Mouse (Mus musculus) Patski (cell line): ENCODE results near the gene Gm7102. TPM values are rescaled to one million over a fixed set of nuclear protein-coding genes. Genes with fewer than 3 reads are reported as not detected.
"Not testable (repeated sequence)": the region's sequence is repeated elsewhere in the genome, so short reads cannot be mapped to it uniquely, and the experiment has no call there.

Source experiments
- ATAC-seq: fragments of 100-300 bp; one replicate; pipeline ENCODE4 v1.8.0; 2021
- CTCF ChIA-PET: fragments of 350-600 bp; sonication (Branson Sonifier 250); formaldehyde crosslinking; loops from one replicate; lab custom pipeline; 2022; ENCODE audit warnings: inconsistent platforms; lab: Charles Lee
- POLR2A ChIA-PET: fragments of 350-600 bp; sonication (Branson Sonifier 250); formaldehyde crosslinking; loops from one replicate; lab custom pipeline; 2022; ENCODE audit warnings: antibody characterized with exemption, inconsistent platforms; lab: Charles Lee
- DNase-seq: peaks from one replicate; pipeline ENCODE4 v3.0.0-alpha.2; 2011; ENCODE audit warnings: low read depth, low spot score
- H3K27me3 ChIP-seq: fragments of 371-371 bp; one replicate; pipeline ENCODE4 v1.5.1; 2021
- CTCF ChIP-seq: fragments of 100-300 bp; IDR thresholded peaks from one replicate; pipeline ENCODE4 v1.5.1; 2021
- in situ Hi-C: fragments of 300-500 bp; cut with MboI; formaldehyde crosslinking; loops from 3 replicates; pipeline ENCODE4 v1.11.1; 2018; ENCODE audit warnings: low pct_unique_long_range_greater_than_20kb, mixed read lengths
- polyA plus RNA-seq: library from polyadenylated mRNA; unstranded; gene quantifications from one replicate; pipeline ENCODE4 v1.2.3, GENCODE M21; 2021

Gm7102 gene
- polyA plus RNA-seq, result 0.32 TPM

- CTCF ChIA-PET, result no interaction called here
- in situ Hi-C loops, result no loop called here
- no peak for DNase-seq
Measured at GRCm38 (mm10) chr19:61175756-61176324, at the start of gene Gm7102. Gene Gm7102 (minus strand): TSS chr19:61176309.

GRCm38 (mm10) chr19:61224678-61225525 is 48.8 kb upstream of the Gm7102 start:
- TF ChIP-seq CTCF, result no peak
- ATAC-seq, result no peak
- ChIA-PET POLR2A (no interaction called here), CTCF (no interaction called here)
- in situ Hi-C loops, result no loop called here
- peaks cover 9% of the 10 kb centered on the region for H3K27me3 ChIP-seq
- no peak for DNase-seq

More at GRCm38 (mm10) chr19:61175756-61176324, at the start of gene Gm7102:
- no peak for ATAC-seq
- POLR2A ChIA-PET, result no interaction called here
- TF ChIP-seq CTCF, result no peak
- H3K27me3 ChIP-seq, result no peaks in the 10 kb centered on the region

- peak; percentile 71 for DNase-seq
- no peak for ATAC-seq
- TF ChIP-seq CTCF, result no peak
- ChIA-PET CTCF (no interaction called here), POLR2A (no interaction called here)
- H3K27me3 ChIP-seq, result peaks cover 10% of the 10 kb centered on the region
- in situ Hi-C loops, result no loop called here
Measured at GRCm38 (mm10) chr19:61223706-61224328, 47.7 kb upstream of the Gm7102 start.

- in situ Hi-C loops, DNase-seq: not testable (repeated sequence)
Measured at GRCm38 (mm10) chr19:61207506-61207905, 31.4 kb upstream of the Gm7102 start.

GRCm38 (mm10) chr19:61199836-61200235 is 23.7 kb upstream of the Gm7102 start:
- in situ Hi-C loops, result no loop called here
- POLR2A ChIA-PET, result no interaction called here
- no peak for TF ChIP-seq CTCF
- CTCF ChIA-PET, result interaction anchor here (0.6 to 2.1 kb wide), 6 partner anchors 10 to 90 kb away, joined by 3 to 9 read pairs (median 6); no protein-coding TSS in a partner anchor
- no peak for ATAC-seq
- H3K27me3 ChIP-seq, result peaks cover 21% of the 10 kb centered on the region
- DNase-seq, result no peak

More at GRCm38 (mm10) chr19:61207506-61207905, 31.4 kb upstream of the Gm7102 start:
- ATAC-seq, POLR2A ChIA-PET, CTCF ChIA-PET: not testable (repeated sequence)
- H3K27me3 ChIP-seq, result peaks cover 19% of the 10 kb centered on the region

- CTCF ChIA-PET, result interaction anchor here (0.6 to 2.1 kb wide), 6 partner anchors 9 to 90 kb away, joined by 3 to 9 read pairs (median 6); no protein-coding TSS in a partner anchor
- in situ Hi-C loops, result no loop called here
- POLR2A ChIA-PET, result no interaction called here
- DNase-seq (no peak), ATAC-seq (no peak)
- peaks cover 16% of the 10 kb centered on the region for H3K27me3 ChIP-seq
- TF ChIP-seq CTCF, result no peak
Measured at GRCm38 (mm10) chr19:61199316-61199715, 23.2 kb upstream of the Gm7102 start.

GRCm38 (mm10) chr19:61183590-61183989 is 7.5 kb upstream of the Gm7102 start, which contains the start of gene Gm6020:
Gene Gm6020 (plus strand): TSS chr19:61183890.
- in situ Hi-C loops, DNase-seq, H3K27me3 ChIP-seq, ATAC-seq, CTCF ChIA-PET, POLR2A ChIA-PET: not testable (repeated sequence)

- ATAC-seq (peak; percentile 31), DNase-seq (no peak)
- no peak for TF ChIP-seq CTCF
- H3K27me3 ChIP-seq, result peaks cover 3% of the 10 kb centered on the region
- in situ Hi-C loops, result no loop called here
- CTCF ChIA-PET, result no interaction called here
- POLR2A ChIA-PET, result no interaction called here
Measured at GRCm38 (mm10) chr19:61151701-61152420, 24.2 kb downstream of the Gm7102 start.

- no peak for DNase-seq
- peaks cover 3% of the 10 kb centered on the region for H3K27me3 ChIP-seq
- peak; percentile 44 for ATAC-seq
- CTCF ChIA-PET, result no interaction called here
- in situ Hi-C loops, result no loop called here
- TF ChIP-seq CTCF, result no peak
- POLR2A ChIA-PET, result no interaction called here
Measured at GRCm38 (mm10) chr19:61151372-61151700, 24.8 kb downstream of the Gm7102 start.

GRCm38 (mm10) chr19:61141299-61141698 is 34.8 kb downstream of the Gm7102 start:
- DNase-seq (no peak), ATAC-seq (no peak)
- ChIA-PET POLR2A (interaction anchor here (0.6 kb wide), 1 partner anchor 25 kb away, joined by 3 read pairs; no protein-coding TSS in a partner anchor), CTCF (no interaction called here)
- no peak for TF ChIP-seq CTCF
- in situ Hi-C loops, result no loop called here
- H3K27me3 ChIP-seq, result no peaks in the 10 kb centered on the region
